Mouse (Mus musculus): ENCODE data around the gene Samd4b. TPM values are rescaled to one million over a fixed set of nuclear protein-coding genes. Genes with fewer than 3 reads are reported as not detected.
A peak's percentile ranks its signal among the peaks of the same experiment; 100 is the strongest.

Gene Samd4b
- polyA plus RNA-seq, 1 experiment from 2014 or later = 30.5 TPM

- no peak for ATAC-seq (ENCODE audit: insufficient number of reproducible peaks, insufficient read depth, low FRiP score, low TSS enrichment, low read depth)
- H3K9ac ChIP-seq (replicated peaks) = peak overlapping the region; percentile 98
- WGBS = 45% methylated on average over 4 of the region's 4 CpGs
- H3K4me1 ChIP-seq (replicated peaks) = peaks cover 18% of the 10 kb centered on the region
- no peaks in the 10 kb centered on the region for H3K27me3 ChIP-seq
- peak overlapping the region; percentile 89 for H3K4me2 ChIP-seq
- peaks cover 40% of the 10 kb centered on the region for H3K36me3 ChIP-seq
- no peak overlapping the region for H3K27ac ChIP-seq
- H3K9me3 ChIP-seq = no peaks in the 10 kb centered on the region
- peak overlapping the region; percentile 88 for H3K4me3 ChIP-seq (replicated peaks)
These were observed 246.2 kb downstream of the Samd4b start for GRCm38 (mm10) chr7:28351676-28352191.

GRCm38 (mm10) chr7:28350155-28350883 is 247.6 kb downstream of the Samd4b start, which contains the start of gene Rps16:
Gene Rps16 (plus strand): TSS chr7:28350652.
- under 1% methylated on average over 47 of the region's 50 CpGs for WGBS
- H3K9me3 ChIP-seq = no peaks in the 10 kb centered on the region

More at GRCm38 (mm10) chr7:28350155-28350883, 247.6 kb downstream of the Samd4b start, which contains the start of gene Rps16:
- Histone ChIP-seq H3K4me1 (replicated peaks) (peaks cover 16% of the 10 kb centered on the region), H3K4me3 (replicated peaks) (peak within 1 kb of the TSS; percentile 88), H3K36me3 (peaks cover 39% of the 10 kb centered on the region), H3K9ac (replicated peaks) (peak within 1 kb of the TSS; percentile 98), H3K27me3 (no peaks in the 10 kb centered on the region), H3K4me2 (peak within 1 kb of the TSS; percentile 89), H3K27ac (peak within 1 kb of the TSS; percentile 96)
- ATAC-seq (ENCODE audit: insufficient number of reproducible peaks, insufficient read depth, low FRiP score, low TSS enrichment, low read depth) = peak; percentile 90

Small RNA genes lying within 50 kb of the gene (microRNA-seq; reads per million reads assigned to microRNA genes)
- gene Mir7049 = 1.2 reads per million

Other genes with a start within 250 kb of the Samd4b start
- 915 and 927 TPM in 2 replicates for gene Rps16, start 247.5 kb downstream of the Samd4b start, polyA plus RNA-seq (2016; fragmentation: Nextera tagmentation; extraction: Ambion mirVana)
- gene Plekhg2, start 225.5 kb downstream of the Samd4b start, polyA plus RNA-seq (2016; fragmentation: Nextera tagmentation; extraction: Ambion mirVana) = 96.9 and 106 TPM in 2 replicates
- 7.1 and 7.7 TPM in 2 replicates for gene Zfp36, start 217.9 kb downstream of the Samd4b start, polyA plus RNA-seq (2016; fragmentation: Nextera tagmentation; extraction: Ambion mirVana)
- gene Med29, start 205.4 kb downstream of the Samd4b start, polyA plus RNA-seq (2016; fragmentation: Nextera tagmentation; extraction: Ambion mirVana) = 45.4 and 51.6 TPM in 2 replicates
- gene Paf1, start 205.2 kb downstream of the Samd4b start, polyA plus RNA-seq (2016; fragmentation: Nextera tagmentation; extraction: Ambion mirVana) = 83.0 and 86.8 TPM in 2 replicates
- gene Gmfg, start 160.7 kb downstream of the Samd4b start, polyA plus RNA-seq (2016; fragmentation: Nextera tagmentation; extraction: Ambion mirVana) = 6.2 and 9.0 TPM in 2 replicates
- 7.5 and 7.9 TPM in 2 replicates for gene Lrfn1, start 146.2 kb downstream of the Samd4b start, polyA plus RNA-seq (2016; fragmentation: Nextera tagmentation; extraction: Ambion mirVana)
- gene Ifnl2, start 87.7 kb downstream of the Samd4b start, polyA plus RNA-seq (2016; fragmentation: Nextera tagmentation; extraction: Ambion mirVana) = not detected in 2 replicates
- not detected in 2 replicates for gene Ifnl3, start 75.3 kb downstream of the Samd4b start, polyA plus RNA-seq (2016; fragmentation: Nextera tagmentation; extraction: Ambion mirVana)
- not detected in 2 replicates for gene Sycn, start 57.3 kb downstream of the Samd4b start, polyA plus RNA-seq (2016; fragmentation: Nextera tagmentation; extraction: Ambion mirVana)
- gene Nccrp1, start 50.9 kb downstream of the Samd4b start, polyA plus RNA-seq (2016; fragmentation: Nextera tagmentation; extraction: Ambion mirVana) = not detected in 2 replicates
- 42.4 and 44.1 TPM in 2 replicates for gene Pak4, start within 50 bp of the Samd4b start, polyA plus RNA-seq (2016; fragmentation: Nextera tagmentation; extraction: Ambion mirVana)
- gene Acp7, start 33.2 kb upstream of the Samd4b start, polyA plus RNA-seq (2016; fragmentation: Nextera tagmentation; extraction: Ambion mirVana) = not detected in 2 replicates
- gene Fbxo27, start 94.7 kb upstream of the Samd4b start, polyA plus RNA-seq (2016; fragmentation: Nextera tagmentation; extraction: Ambion mirVana) = 4.9 and 6.4 TPM in 2 replicates
- gene Fbxo17, start 118.7 kb upstream of the Samd4b start, polyA plus RNA-seq (2016; fragmentation: Nextera tagmentation; extraction: Ambion mirVana) = 24.0 TPM in 2 replicates
- gene Mrps12, start 143.7 kb upstream of the Samd4b start, polyA plus RNA-seq (2016; fragmentation: Nextera tagmentation; extraction: Ambion mirVana) = 125 and 131 TPM in 2 replicates
- 32.4 and 33.1 TPM in 2 replicates for gene Sars2, start 143.8 kb upstream of the Samd4b start, polyA plus RNA-seq (2016; fragmentation: Nextera tagmentation; extraction: Ambion mirVana)
- gene Ccer2, start 158.0 kb upstream of the Samd4b start, polyA plus RNA-seq (2016; fragmentation: Nextera tagmentation; extraction: Ambion mirVana) = 0.24 TPM in 1 of 2 replicates, not detected in the other
- 70.8 and 76.9 TPM in 2 replicates for gene Sirt2, start 168.6 kb upstream of the Samd4b start, polyA plus RNA-seq (2016; fragmentation: Nextera tagmentation; extraction: Ambion mirVana)
- 37.4 and 40.8 TPM in 2 replicates for gene Nfkbib, start 169.4 kb upstream of the Samd4b start, polyA plus RNA-seq (2016; fragmentation: Nextera tagmentation; extraction: Ambion mirVana)
- 2.3 and 3.1 TPM in 2 replicates for gene Rinl, start 190.8 kb upstream of the Samd4b start, polyA plus RNA-seq (2016; fragmentation: Nextera tagmentation; extraction: Ambion mirVana)
- gene Hnrnpl, start 210.4 kb upstream of the Samd4b start, polyA plus RNA-seq (2016; fragmentation: Nextera tagmentation; extraction: Ambion mirVana) = 347 and 425 TPM in 2 replicates
- gene Ech1, start 227.1 kb upstream of the Samd4b start, polyA plus RNA-seq (2016; fragmentation: Nextera tagmentation; extraction: Ambion mirVana) = 111 and 114 TPM in 2 replicates
- gene Lgals4, start 235.7 kb upstream of the Samd4b start, polyA plus RNA-seq (2016; fragmentation: Nextera tagmentation; extraction: Ambion mirVana) = 4.9 and 6.7 TPM in 2 replicates

All from limb, embryonic 12.5 days (tissue).